8 mouse cellular contexts compared by ENCODE assay signal in the genomic region with DNA sequence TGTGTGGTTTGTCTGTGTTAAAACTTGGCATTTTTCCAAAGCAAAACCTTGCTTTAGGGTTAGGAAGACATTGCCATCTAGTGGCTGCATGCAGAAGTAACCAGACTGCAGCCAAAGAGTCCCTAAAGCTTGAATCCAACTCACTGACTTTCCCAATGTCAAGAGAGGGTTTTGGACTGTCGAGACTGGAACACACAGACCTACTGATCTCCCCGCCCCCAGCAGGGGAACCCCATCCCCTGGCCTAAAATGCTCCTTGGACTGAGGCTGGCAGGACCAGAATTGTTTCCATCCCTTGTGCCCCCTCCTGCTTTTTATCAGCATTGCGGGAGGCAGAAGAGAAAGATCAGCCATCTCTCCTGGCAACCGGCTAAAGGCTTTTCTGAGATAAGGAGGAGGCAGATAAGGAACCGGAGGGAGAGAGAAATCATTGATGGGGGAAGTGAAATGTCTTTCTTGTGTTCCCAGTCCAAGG. TPM values are rescaled to one million over a fixed set of nuclear protein-coding genes. Genes with fewer than 3 reads are reported as not detected.
DNase-seq lines count a peak whose midpoint lies in the region; ATAC-seq and TF ChIP-seq lines count a peak whose summit lies in the region.

No protein-coding gene starts in this region.

- peak overlapping the region; percentile 55 for H3K4me2 ChIP-seq in heart, embryonic 12.5 days
- peak overlapping the region; percentile 32; the same call in 1 of the 2 replicates for H3K4me2 ChIP-seq in kidney, embryonic 15.5 days
- no peak overlapping the region for H3K4me2 ChIP-seq in limb, embryonic 14.5 days (replicated peaks; ENCODE audit: low read depth, low read length, severe bottlenecking)
- peak overlapping the region; percentile 42 for H3K4me2 ChIP-seq in myocyte (ENCODE audit: low read depth)

- H3K79me2 ChIP-seq in myocyte (ENCODE audit: control insufficient read depth, insufficient read depth), result no peaks in the 10 kb centered on the region

- H3K4me1 ChIP-seq in heart, embryonic 12.5 days (replicated peaks), result peaks cover 3% of the 10 kb centered on the region; the same call in 1 of the 2 replicates
- H3K4me1 ChIP-seq in kidney, embryonic 15.5 days, result peaks cover 4% of the 10 kb centered on the region; the same call in 1 of the 2 replicates
- H3K4me1 ChIP-seq in limb, embryonic 14.5 days (ENCODE audit: control insufficient read depth, insufficient read depth, low read length), result no peaks in the 10 kb centered on the region

- H3K27ac ChIP-seq in heart, embryonic 12.5 days (ENCODE audit: poor library complexity, severe bottlenecking), result no peak overlapping the region
- H3K27ac ChIP-seq in kidney, embryonic 15.5 days, result no peak overlapping the region
- no peak overlapping the region for H3K27ac ChIP-seq in limb, embryonic 14.5 days (replicated peaks; ENCODE audit: low read depth, low read length)

- TF ChIP-seq POLR2A in limb, embryonic 14.5 days (IDR thresholded peaks at IDR 0.05; ENCODE audit: borderline replicate concordance, extremely low read depth, insufficient read depth, insufficient read length), result no peak
- TF ChIP-seq POLR2A in myocyte (IDR thresholded peaks at IDR 0.05; ENCODE audit: insufficient read length, low read depth), result no peak

- intact Hi-C loops in heart, postnatal 25 days (cut with DNase I), result loop anchor here (2.0 to 10.0 kb wide), 3 partner anchors 261 to 665 kb away; no protein-coding TSS in a partner anchor

- H3ac ChIP-seq in myocyte (ENCODE audit: control insufficient read depth, insufficient read length), result no peak overlapping the region

- H3K4me3 ChIP-seq in heart, embryonic 12.5 days, result no peak overlapping the region
- no peak overlapping the region for H3K4me3 ChIP-seq in kidney, embryonic 15.5 days (replicated peaks)
- no peak overlapping the region for H3K4me3 ChIP-seq in limb, embryonic 14.5 days (replicated peaks; ENCODE audit: low read length)
- no peak overlapping the region for H3K4me3 ChIP-seq in myocyte

- 0% methylated on average over 5 of the region's 5 CpGs for WGBS in heart, embryonic 12.5 days
- 22% methylated on average over 5 of the region's 5 CpGs for WGBS in kidney, embryonic 15.5 days
- 25% methylated on average over 5 of the region's 5 CpGs for WGBS in limb, embryonic 14.5 days

- H3K27me3 ChIP-seq in heart, embryonic 12.5 days (replicated peaks), result peaks cover 4% of the 10 kb centered on the region; the same call in 1 of the 2 replicates
- H3K27me3 ChIP-seq in kidney, embryonic 15.5 days, result no peaks in the 10 kb centered on the region
- no peaks in the 10 kb centered on the region for H3K27me3 ChIP-seq in limb, embryonic 14.5 days (ENCODE audit: control insufficient read depth, insufficient read depth, low read length)
- peaks cover 24% of the 10 kb centered on the region for H3K27me3 ChIP-seq in myocyte (ENCODE audit: control insufficient read depth, insufficient read depth, insufficient read length)
- H3K27me3 ChIP-seq in splenic B cell, adult 2 months (ENCODE audit: control insufficient read depth, insufficient read depth, low read length, poor library complexity, severe bottlenecking), result no peaks in the 10 kb centered on the region

- no peaks in the 10 kb centered on the region for H3K36me3 ChIP-seq in heart, embryonic 12.5 days
- no peaks in the 10 kb centered on the region for H3K36me3 ChIP-seq in kidney, embryonic 15.5 days
- no peaks in the 10 kb centered on the region for H3K36me3 ChIP-seq in limb, embryonic 14.5 days (ENCODE audit: control insufficient read depth, insufficient read depth, low read length)
- no peaks in the 10 kb centered on the region for H3K36me3 ChIP-seq in myocyte (ENCODE audit: control insufficient read depth, insufficient read depth)
- H3K36me3 ChIP-seq in splenic B cell, adult 2 months (ENCODE audit: control insufficient read depth, insufficient read depth, low read length, poor library complexity, severe bottlenecking), result no peaks in the 10 kb centered on the region

- H3K9me3 ChIP-seq in heart, embryonic 12.5 days (replicated peaks), result no peaks in the 10 kb centered on the region
- H3K9me3 ChIP-seq in kidney, embryonic 15.5 days (replicated peaks), result no peaks in the 10 kb centered on the region
- H3K9me3 ChIP-seq in limb, embryonic 14.5 days (ENCODE audit: control insufficient read depth, low read length), result no peaks in the 10 kb centered on the region

- ATAC-seq in heart, embryonic 12.5 days (ENCODE audit: insufficient number of reproducible peaks, low FRiP score), result no peak
- 0 out of 2 replicates have a peak, but pooled peaks have one; percentile 29 for ATAC-seq in kidney, embryonic 15.5 days (replicated peaks; ENCODE audit: low FRiP score)
- ATAC-seq in limb, embryonic 14.5 days (ENCODE audit: low FRiP score, low read depth), result no peak

- H3K9ac ChIP-seq in heart, embryonic 12.5 days, result no peak overlapping the region
- no peak overlapping the region for H3K9ac ChIP-seq in kidney, embryonic 15.5 days
- H3K9ac ChIP-seq in limb, embryonic 14.5 days (ENCODE audit: low read depth, low read length, severe bottlenecking), result no peak overlapping the region

- peak; percentile 84 for DNase-seq in heart, adult 11 months
- no peak for DNase-seq in heart, postnatal 25 days (ENCODE audit: low spot score)
- peak; percentile 84 for DNase-seq in embryo, embryonic 10.5 days (ENCODE audit: low spot score)
- DNase-seq in limb, embryonic 14.5 days (ENCODE audit: low spot score), result peak; percentile 76
- peak; percentile 59 for DNase-seq in splenic B cell, adult 2 months (ENCODE audit: low read depth, low spot score)

TF ChIP-seq in myocyte, 11 proteins besides CTCF, POLR2A, EP300 and RAD21:
- no peak for TF ChIP-seq SRF (IDR thresholded peaks at IDR 0.05; ENCODE audit: control insufficient read depth, insufficient read length, low read depth)
- TF ChIP-seq CEBPB (IDR thresholded peaks at IDR 0.05; ENCODE audit: insufficient read depth, poor library complexity, severe bottlenecking), result no peak
- no peak for TF ChIP-seq POLR2AphosphoS2 (IDR thresholded peaks at IDR 0.05; ENCODE audit: insufficient read length, low read depth)
- TF ChIP-seq MYOG (IDR thresholded peaks at IDR 0.05; ENCODE audit: control insufficient read depth in 1 of 3, insufficient read depth in 1 of 3, insufficient read length in 2 of 3, low read depth in 2 of 3), result no peak
- TF ChIP-seq TCF12 (IDR thresholded peaks at IDR 0.05; ENCODE audit: insufficient read depth, poor library complexity, severe bottlenecking), result no peak
- no peak for TF ChIP-seq E2F4 (IDR thresholded peaks at IDR 0.05; ENCODE audit: insufficient read depth)
- no peak for TF ChIP-seq USF1 (IDR thresholded peaks at IDR 0.05; ENCODE audit: low read depth)

RNA-seq across cellular contexts. Expression of a gene that starts 44.4 kb away (rescaled TPM):
- not detected for total RNA-seq in heart, postnatal 25 days (2021)
- 0.26 TPM in 1 of 2 replicates, not detected in the other for polyA plus RNA-seq in heart, embryonic 12.5 days (2016; fragmentation: Nextera tagmentation; extraction: Ambion mirVana)
- polyA plus RNA-seq in kidney, embryonic 15.5 days (2015; fragmentation: Nextera tagmentation; extraction: Ambion mirVana), result 22.2 and 27.5 TPM in 2 replicates
- polyA plus RNA-seq in limb, embryonic 14.5 days (2012; rRNA removed), result 0.35 and 0.50 TPM in 2 replicates
- polyA plus RNA-seq in limb, embryonic 14.5 days (2014; fragmentation: Nextera tagmentation; extraction: Ambion mirVana), result 0.30 and 0.58 TPM in 2 replicates
- polyA plus RNA-seq in myocyte (2012; fragmentation: generic; extraction: Trizol), result not detected

Comparison
In these comparisons a context has a peak if more than half of its experiments do, and no peak if none do; other contexts are left out.
1. RNA of a gene that starts 44.4 kb away (polyA plus RNA-seq): 22.2 to 27.5 TPM in kidney, embryonic 15.5 days; 0.30 to 0.58 TPM in limb, embryonic 14.5 days, 0.26 TPM in heart, embryonic 12.5 days and not detected in myocyte (single experiment); every median in the first group is over 10 times any median in the second.